Mouse (Mus musculus) macrophage (primary cell): ENCODE measurements around the gene Bend3. TPM values are rescaled to one million over a fixed set of nuclear protein-coding genes. Genes with fewer than 3 reads are reported as not detected.

Experiments
- H3K27ac ChIP-seq: fragments of 350-480 bp; formaldehyde crosslinking; 2 replicates; pipeline ENCODE4 v1.9.0; 2021
- H3K36me3 ChIP-seq: fragments of 350-480 bp; formaldehyde crosslinking; 2 replicates; pipeline ENCODE4 v1.9.0; 2021; ENCODE audit errors: inconsistent target
- H3K4me3 ChIP-seq: fragments of 350-480 bp; formaldehyde crosslinking; 2 replicates; pipeline ENCODE4 v1.9.0; 2021; ENCODE audit errors: inconsistent target
- H3K79me2 ChIP-seq: fragments of 350-480 bp; formaldehyde crosslinking; 2 replicates; pipeline ENCODE4 v1.9.0; 2021; ENCODE audit errors: inconsistent target
- WGBS: methylation state at CpG from one replicate; pipeline ENCODE4 v1.1.7; 2026; ENCODE audit warnings: inconsistent platforms; ENCODE audit not compliant: missing documents; 5-methylcytosine and 5-hydroxymethylcytosine counted together
- polyA plus RNA-seq: library from polyadenylated mRNA; stranded (reverse); fragments of 250-400 nt; gene quantifications from 3 replicates; pipeline ENCODE4 v1.2.4, GENCODE M21; 2018; ENCODE audit warnings: inconsistent platforms

Bend3 gene
- polyA plus RNA-seq, 1 experiment from 2014 or later, result 2.3 TPM

- WGBS, result 95% methylated on average over 2 of the region's 2 CpGs
- Histone ChIP-seq H3K79me2 (no peaks in the 10 kb centered on the region), H3K36me3 (no peaks in the 10 kb centered on the region), H3K4me3 (no peak overlapping the region), H3K27ac (no peak overlapping the region)
These were observed 12.4 kb upstream of the Bend3 start for GRCm38 (mm10) chr10:43466223-43466622.

- no peak overlapping the region for H3K4me3 ChIP-seq
- 40% methylated on average over 13 of the region's 13 CpGs for WGBS
These were observed 11.0 kb upstream of the Bend3 start for GRCm38 (mm10) chr10:43467659-43468058.

GRCm38 (mm10) chr10:43468293-43468692 is 10.3 kb upstream of the Bend3 start:
- H3K4me3 ChIP-seq, result no peak overlapping the region
- WGBS, result 95% methylated on average over 6 of the region's 6 CpGs
- H3K36me3 ChIP-seq, result no peaks in the 10 kb centered on the region
- no peak overlapping the region for H3K27ac ChIP-seq
- no peaks in the 10 kb centered on the region for H3K79me2 ChIP-seq

More at GRCm38 (mm10) chr10:43467659-43468058, 11.0 kb upstream of the Bend3 start:
- H3K27ac ChIP-seq, result no peak overlapping the region
- no peaks in the 10 kb centered on the region for H3K79me2 ChIP-seq
- no peaks in the 10 kb centered on the region for H3K36me3 ChIP-seq

GRCm38 (mm10) chr10:43475376-43475775 is 3.3 kb upstream of the Bend3 start:
- no peak overlapping the region for H3K27ac ChIP-seq
- 48% methylated on average over 4 of the region's 4 CpGs for WGBS
- no peak overlapping the region for H3K4me3 ChIP-seq
- no peaks in the 10 kb centered on the region for H3K36me3 ChIP-seq
- no peaks in the 10 kb centered on the region for H3K79me2 ChIP-seq

GRCm38 (mm10) chr10:43477459-43477858 is 1.2 kb upstream of the Bend3 start:
- 82% methylated on average over 9 of the region's 9 CpGs for WGBS
- Histone ChIP-seq H3K36me3 (no peaks in the 10 kb centered on the region), H3K79me2 (no peaks in the 10 kb centered on the region; the same call in 1 of the 2 replicates), H3K4me3 (no peak overlapping the region), H3K27ac (no peak overlapping the region)

GRCm38 (mm10) chr10:43477865-43478681 is 558 bp upstream of the Bend3 start:
- WGBS, result 5% methylated on average over 42 of the region's 42 CpGs
- H3K36me3 ChIP-seq, result no peaks in the 10 kb centered on the region
- H3K27ac ChIP-seq, result no peak overlapping the region
- no peaks in the 10 kb centered on the region; the same call in 1 of the 2 replicates for H3K79me2 ChIP-seq
- H3K4me3 ChIP-seq, result peak overlapping the region; percentile 33

GRCm38 (mm10) chr10:43479436-43480157 is 966 bp downstream of the Bend3 start:
- Histone ChIP-seq H3K36me3 (no peaks in the 10 kb centered on the region), H3K4me3 (peak overlapping the region; percentile 37), H3K79me2 (no peaks in the 10 kb centered on the region; the same call in 1 of the 2 replicates), H3K27ac (peak overlapping the region; percentile 35; the same call in 1 of the 2 replicates)
- WGBS, result 0% methylated on average over 60 of the region's 103 CpGs

GRCm38 (mm10) chr10:43480227-43480849 is 1.7 kb downstream of the Bend3 start:
- H3K27ac ChIP-seq, result peak overlapping the region; percentile 35; the same call in 1 of the 2 replicates
- 36% methylated on average over 13 of the region's 13 CpGs for WGBS
- H3K79me2 ChIP-seq, result no peaks in the 10 kb centered on the region; the same call in 1 of the 2 replicates
- H3K4me3 ChIP-seq, result peak overlapping the region; percentile 37
- H3K36me3 ChIP-seq, result no peaks in the 10 kb centered on the region

GRCm38 (mm10) chr10:43481179-43481578 is 2.5 kb downstream of the Bend3 start:
- no peaks in the 10 kb centered on the region for H3K36me3 ChIP-seq
- H3K4me3 ChIP-seq, result no peak overlapping the region
- H3K27ac ChIP-seq, result no peak overlapping the region
- H3K79me2 ChIP-seq, result no peaks in the 10 kb centered on the region; the same call in 1 of the 2 replicates
- 93% methylated on average over 4 of the region's 4 CpGs for WGBS

GRCm38 (mm10) chr10:43482021-43482420 is 3.4 kb downstream of the Bend3 start:
- Histone ChIP-seq H3K36me3 (no peaks in the 10 kb centered on the region), H3K4me3 (no peak overlapping the region), H3K27ac (no peak overlapping the region), H3K79me2 (no peaks in the 10 kb centered on the region; the same call in 1 of the 2 replicates)
- 91% methylated on average over 5 of the region's 5 CpGs for WGBS

- Histone ChIP-seq H3K79me2 (no peaks in the 10 kb centered on the region; the same call in 1 of the 2 replicates), H3K27ac (no peak overlapping the region), H3K36me3 (no peaks in the 10 kb centered on the region), H3K4me3 (no peak overlapping the region)
- WGBS, result 92% methylated on average over 9 of the region's 9 CpGs
These were observed 4.9 kb downstream of the Bend3 start for GRCm38 (mm10) chr10:43483426-43483995.

- 65% methylated on average over 6 of the region's 6 CpGs for WGBS
- Histone ChIP-seq H3K79me2 (no peaks in the 10 kb centered on the region; the same call in 1 of the 2 replicates), H3K27ac (no peak overlapping the region), H3K4me3 (no peak overlapping the region), H3K36me3 (no peaks in the 10 kb centered on the region)
These were observed 7.2 kb downstream of the Bend3 start for GRCm38 (mm10) chr10:43485751-43486268.

- H3K4me3 ChIP-seq, result no peak overlapping the region
- no peaks in the 10 kb centered on the region; the same call in 1 of the 2 replicates for H3K79me2 ChIP-seq
- WGBS, result 96% methylated on average over 3 of the region's 3 CpGs
- no peaks in the 10 kb centered on the region for H3K36me3 ChIP-seq
- H3K27ac ChIP-seq, result no peak overlapping the region
These were observed 8.9 kb downstream of the Bend3 start for GRCm38 (mm10) chr10:43487441-43488010.

GRCm38 (mm10) chr10:43488258-43488657 is 9.6 kb downstream of the Bend3 start:
- Histone ChIP-seq H3K79me2 (no peaks in the 10 kb centered on the region), H3K36me3 (no peaks in the 10 kb centered on the region), H3K4me3 (no peak overlapping the region), H3K27ac (no peak overlapping the region)
- whole genome bisulfite sequencing, result 91% methylated on average over 4 of the region's 4 CpGs
